8 mouse cellular contexts compared by ENCODE assay signal in the genomic region with DNA sequence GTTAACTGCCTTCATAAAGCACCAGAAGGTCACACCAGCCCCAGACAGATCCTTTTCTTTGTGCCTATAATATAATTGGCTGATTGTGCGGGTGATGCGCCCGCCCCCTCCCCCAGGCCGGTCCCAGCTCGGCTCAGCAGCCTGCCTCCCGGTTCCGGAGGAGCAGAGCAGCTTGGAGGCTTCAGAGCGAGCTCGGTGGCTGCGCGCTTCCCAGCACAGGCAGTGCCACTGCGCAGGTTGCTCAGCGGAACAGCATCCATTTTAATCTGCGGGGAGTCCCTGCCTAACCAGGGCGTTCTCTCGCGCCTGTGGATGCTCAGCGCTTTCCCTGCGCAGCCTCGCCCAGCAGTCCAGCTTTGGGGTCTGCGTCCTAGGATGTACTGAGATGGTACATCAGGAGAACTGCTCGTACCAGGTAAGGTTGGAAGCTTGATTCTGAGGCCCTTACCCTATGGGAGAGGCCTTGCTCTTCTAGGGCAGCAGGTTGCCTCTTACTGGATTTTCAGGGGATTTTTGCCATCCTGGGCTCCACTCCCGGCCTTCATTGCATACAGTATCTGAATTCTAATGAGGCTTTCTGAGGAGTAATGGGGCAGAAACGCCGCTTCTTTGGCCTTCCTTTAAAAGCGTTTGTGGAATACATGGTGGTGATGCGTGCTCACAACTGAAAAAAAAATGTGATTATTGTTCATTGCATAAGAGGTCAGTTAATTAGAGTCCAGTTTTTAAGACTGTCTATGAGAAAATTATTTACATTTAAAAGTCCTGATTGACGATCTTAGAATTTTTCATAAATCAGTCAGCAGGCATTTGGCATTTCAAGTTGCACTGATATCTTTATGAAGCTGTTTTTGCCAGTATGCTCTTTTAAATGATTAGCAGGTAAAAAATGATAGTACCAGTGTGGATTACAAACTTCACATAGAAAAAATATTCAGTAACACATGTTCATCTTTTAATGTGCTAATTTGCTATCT.
DNase-seq lines count a peak whose midpoint lies in the region; ATAC-seq and TF ChIP-seq lines count a peak whose summit lies in the region.

No protein-coding gene starts in this region.

- TF ChIP-seq POLR2A in testis, adult 2 months (IDR thresholded peaks at IDR 0.05; ENCODE audit: control insufficient read depth, low read depth, low read length): peak; percentile 35; the same call in 1 of the 2 replicates
- no peak for TF ChIP-seq POLR2A in thymus, adult 2 months (IDR thresholded peaks at IDR 0.05; ENCODE audit: control insufficient read depth, extremely low read depth, insufficient read depth, low read length, poor library complexity)

- DNase-seq in Muller cell, postnatal 12 days (ENCODE audit: inconsistent ontology term): peak; percentile 96
- peak; percentile 78 for DNase-seq in forebrain, embryonic 10.5 days (ENCODE audit: extremely low spot score, low spot score)
- peak; percentile 82 for DNase-seq in hindbrain, embryonic 14.5 days (ENCODE audit: low spot score)
- DNase-seq in left cerebral cortex, postnatal 14 days (ENCODE audit: low spot score in 2 of 2): peak; percentile 87 to 91
- DNase-seq in thymus, adult 2 months: no peak

- peak overlapping the region; percentile 30 for H3K4me3 ChIP-seq in brown adipose tissue, adult 24 weeks (ENCODE audit: insufficient read depth, low read depth, low read length)
- peak overlapping the region; percentile 56 for H3K4me3 ChIP-seq in forebrain, embryonic 10.5 days
- peak overlapping the region; percentile 43 for H3K4me3 ChIP-seq in hindbrain, embryonic 14.5 days (replicated peaks; ENCODE audit: low read length)
- peak overlapping the region; percentile 54 for H3K4me3 ChIP-seq in midbrain, embryonic 13.5 days (replicated peaks)
- H3K4me3 ChIP-seq in testis, adult 2 months (ENCODE audit: control insufficient read depth, low read depth, low read length): peak overlapping the region; percentile 77
- no peak overlapping the region for H3K4me3 ChIP-seq in thymus, adult 2 months (ENCODE audit: control insufficient read depth, insufficient read depth, low read length)

- whole genome bisulfite sequencing in forebrain, embryonic 10.5 days: 8% methylated on average over 28 of the region's 28 CpGs
- 3% methylated on average over 28 of the region's 28 CpGs for WGBS in hindbrain, embryonic 14.5 days
- WGBS in midbrain, embryonic 13.5 days: 5% methylated on average over 28 of the region's 28 CpGs
- WGBS in thymus, adult 2 months: 53% methylated on average over 28 of the region's 28 CpGs

- intact Hi-C loops in left cerebral cortex, postnatal 14 days (cut with DNase I): no loop called here

- H3K9me3 ChIP-seq in forebrain, embryonic 10.5 days: no peaks in the 10 kb centered on the region
- H3K9me3 ChIP-seq in hindbrain, embryonic 14.5 days (ENCODE audit: control insufficient read depth, low read length): no peaks in the 10 kb centered on the region
- no peaks in the 10 kb centered on the region for H3K9me3 ChIP-seq in midbrain, embryonic 13.5 days

- H3K9ac ChIP-seq in hindbrain, embryonic 14.5 days: peak overlapping the region; percentile 81
- H3K9ac ChIP-seq in midbrain, embryonic 13.5 days (replicated peaks): peak overlapping the region; percentile 81

- peaks cover 8% of the 10 kb centered on the region for H3K4me1 ChIP-seq in brown adipose tissue, adult 24 weeks (ENCODE audit: control insufficient read depth, insufficient read depth, insufficient read length, low read length)
- peaks cover 67% of the 10 kb centered on the region for H3K4me1 ChIP-seq in forebrain, embryonic 10.5 days
- H3K4me1 ChIP-seq in hindbrain, embryonic 14.5 days (replicated peaks; ENCODE audit: control insufficient read depth, insufficient read depth, low read length): peaks cover 48% of the 10 kb centered on the region
- H3K4me1 ChIP-seq in midbrain, embryonic 13.5 days (replicated peaks): peaks cover 56% of the 10 kb centered on the region
- H3K4me1 ChIP-seq in testis, adult 2 months (ENCODE audit: control insufficient read depth, insufficient read depth, low read length): peaks cover 6% of the 10 kb centered on the region
- no peaks in the 10 kb centered on the region; the same call in 1 of the 2 replicates for H3K4me1 ChIP-seq in thymus, adult 2 months (replicated peaks; ENCODE audit: control insufficient read depth, insufficient read depth, low read length)

- H3K27ac ChIP-seq in brown adipose tissue, adult 24 weeks (replicated peaks; ENCODE audit: low read depth, low read length): no peak overlapping the region
- H3K27ac ChIP-seq in forebrain, embryonic 10.5 days: peak overlapping the region; percentile 90
- peak overlapping the region; percentile 96 for H3K27ac ChIP-seq in hindbrain, embryonic 14.5 days
- H3K27ac ChIP-seq in midbrain, embryonic 13.5 days: peak overlapping the region; percentile 98
- H3K27ac ChIP-seq in testis, adult 2 months (ENCODE audit: control insufficient read depth, insufficient read depth, low read depth, low read length): no peak overlapping the region; the same call in 1 of the 2 replicates
- H3K27ac ChIP-seq in thymus, adult 2 months (ENCODE audit: control insufficient read depth, insufficient read depth, low read length): no peak overlapping the region

- H3K36me3 ChIP-seq in forebrain, embryonic 10.5 days (replicated peaks): no peaks in the 10 kb centered on the region
- H3K36me3 ChIP-seq in hindbrain, embryonic 14.5 days (replicated peaks; ENCODE audit: control insufficient read depth, insufficient read depth): no peaks in the 10 kb centered on the region
- H3K36me3 ChIP-seq in midbrain, embryonic 13.5 days: no peaks in the 10 kb centered on the region
- H3K36me3 ChIP-seq in testis, adult 2 months (ENCODE audit: control insufficient read depth, insufficient read depth, low read length): no peaks in the 10 kb centered on the region
- H3K36me3 ChIP-seq in thymus, adult 2 months (ENCODE audit: control insufficient read depth, insufficient read depth, low read length): no peaks in the 10 kb centered on the region

- 0 out of 2 replicates have a peak, but pooled peaks cover 4% of the 10 kb centered on the region for H3K27me3 ChIP-seq in forebrain, embryonic 10.5 days (ENCODE audit: poor library complexity, severe bottlenecking)
- H3K27me3 ChIP-seq in hindbrain, embryonic 14.5 days (ENCODE audit: control insufficient read depth, insufficient read depth, low read length): no peaks in the 10 kb centered on the region
- H3K27me3 ChIP-seq in midbrain, embryonic 13.5 days: no peaks in the 10 kb centered on the region
- H3K27me3 ChIP-seq in testis, adult 2 months (ENCODE audit: control insufficient read depth, insufficient read depth, low read length): no peaks in the 10 kb centered on the region
- H3K27me3 ChIP-seq in thymus, adult 2 months (ENCODE audit: control insufficient read depth, insufficient read depth, low read length): no peaks in the 10 kb centered on the region

- TF ChIP-seq CTCF in testis, adult 2 months (IDR thresholded peaks at IDR 0.05; ENCODE audit: control insufficient read depth, insufficient read depth, insufficient replicate concordance, low read depth, low read length): no peak
- TF ChIP-seq CTCF in thymus, adult 2 months (IDR thresholded peaks at IDR 0.05; ENCODE audit: borderline replicate concordance, control insufficient read depth, extremely low read depth, insufficient read depth, low read length, poor library complexity): no peak

- ATAC-seq in hindbrain, embryonic 14.5 days (ENCODE audit: low FRiP score): peak; percentile 92
- peak; percentile 95 for ATAC-seq in midbrain, embryonic 13.5 days

- peak overlapping the region; percentile 59 for H3K4me2 ChIP-seq in hindbrain, embryonic 14.5 days (replicated peaks)
- H3K4me2 ChIP-seq in midbrain, embryonic 13.5 days (replicated peaks): peak overlapping the region; percentile 68

Comparison
In these comparisons a context has a peak if more than half of its experiments do, and no peak if none do; other contexts are left out.
1. H3K27ac ChIP-seq: peak in forebrain, embryonic 10.5 days (single experiment), hindbrain, embryonic 14.5 days (single experiment) and midbrain, embryonic 13.5 days (single experiment); none in brown adipose tissue, adult 24 weeks (single experiment), testis, adult 2 months (single experiment) and thymus, adult 2 months (single experiment).